Mouse (Mus musculus) heart, postnatal 14 days (tissue): ENCODE measurements around the gene Slc4a5. TPM values are rescaled to one million over a fixed set of nuclear protein-coding genes. Genes with fewer than 3 reads are reported as not detected.
"Not testable (repeated sequence)": the region's sequence is repeated elsewhere in the genome, so short reads cannot be mapped to it uniquely, and the experiment has no call there.

Experiments used
- DNase-seq, 2 experiments: peaks; one replicate each; pipeline ENCODE4 v3.0.0; 2021 to 2022
- intact Hi-C: fragments of 180-260 bp; cut with DNase I; formaldehyde crosslinking; loops from one replicate; pipeline ENCODE4 v1.15.1; 2025
- total RNA-seq, 2 experiments: library from RNA; stranded (reverse); gene quantifications; 2 replicates each; pipeline ENCODE4 v1.2.3; 2021

Gene Slc4a5
- total RNA-seq, 2 experiments from 2014 or later: 0.10 TPM; not detected in 1

GRCm38 (mm10) chr6:83341387-83341786 lies 121.8 kb downstream of the Slc4a5 start:
- no peak for DNase-seq
- intact Hi-C loops: no loop called here

- intact Hi-C loops: no loop called here
- no peak for DNase-seq
Observed at GRCm38 (mm10) chr6:83342957-83343356, 123.3 kb downstream of the Slc4a5 start.

DNA sequence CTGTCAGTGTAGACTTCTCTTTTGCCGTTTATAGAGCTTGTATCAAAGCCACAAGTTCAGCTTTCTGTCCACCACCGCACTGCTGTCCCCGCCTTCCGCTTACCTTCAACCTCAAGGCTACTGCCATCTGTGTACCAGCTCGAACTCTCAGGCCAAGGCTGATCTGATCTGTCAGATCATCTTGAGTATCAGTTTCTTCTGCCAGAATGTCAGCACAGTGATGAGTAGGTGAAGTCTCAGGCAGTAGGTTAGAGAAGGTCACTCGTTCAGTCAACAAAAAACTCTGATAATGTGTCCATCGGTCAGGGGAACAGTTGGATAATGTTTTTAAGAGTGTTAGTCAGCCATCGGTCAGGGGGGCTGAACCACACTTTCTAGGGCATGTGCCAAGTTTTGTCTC lies 125.7 kb downstream of the Slc4a5 start:
- intact Hi-C loops, DNase-seq: not testable (repeated sequence)

DNA sequence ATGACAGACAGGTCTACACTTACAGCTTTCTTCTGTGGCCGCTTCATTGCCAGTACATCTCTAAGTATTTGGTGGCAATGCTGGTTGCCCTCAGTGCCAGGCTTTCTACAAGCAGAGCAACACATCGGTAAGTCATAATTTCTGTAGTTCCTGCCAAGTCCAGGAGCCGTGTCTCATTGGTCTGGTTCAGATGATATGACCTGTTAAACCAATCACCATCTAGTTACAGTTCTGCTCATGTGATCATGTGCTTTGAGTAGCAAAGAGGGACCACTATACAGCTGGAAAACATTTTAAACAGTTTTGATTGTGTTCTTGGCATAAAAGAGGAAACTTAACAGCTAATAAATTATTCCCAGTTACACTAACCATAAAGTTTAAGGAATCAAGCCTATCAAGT lies 128.3 kb downstream of the Slc4a5 start:
- DNase-seq: no peak
- intact Hi-C loops: no loop called here

- no peak for DNase-seq
- intact Hi-C loops: no loop called here
Observed at GRCm38 (mm10) chr6:83348873-83349272, 129.2 kb downstream of the Slc4a5 start, which contains the start of gene Bola3. Bola3 (plus strand) TSS chr6:83349147.

- intact Hi-C loops: no loop called here
- peak; percentile 92 to 95 for DNase-seq
Observed at GRCm38 (mm10) chr6:83349274-83349958, 129.8 kb downstream of the Slc4a5 start.

GRCm38 (mm10) chr6:83350172-83350571 lies 130.5 kb downstream of the Slc4a5 start:
- intact Hi-C loops: loop anchor here (10.0 kb wide), 1 partner anchor 135 kb away; the partner anchor contains the start of gene Slc4a5
- DNase-seq: no peak

GRCm38 (mm10) chr6:83350851-83351405 lies 131.3 kb downstream of the Slc4a5 start:
- intact Hi-C loops: loop anchor here (10.0 kb wide), 1 partner anchor 136 kb away; the partner anchor contains the start of gene Slc4a5
- no peak for DNase-seq

DNA sequence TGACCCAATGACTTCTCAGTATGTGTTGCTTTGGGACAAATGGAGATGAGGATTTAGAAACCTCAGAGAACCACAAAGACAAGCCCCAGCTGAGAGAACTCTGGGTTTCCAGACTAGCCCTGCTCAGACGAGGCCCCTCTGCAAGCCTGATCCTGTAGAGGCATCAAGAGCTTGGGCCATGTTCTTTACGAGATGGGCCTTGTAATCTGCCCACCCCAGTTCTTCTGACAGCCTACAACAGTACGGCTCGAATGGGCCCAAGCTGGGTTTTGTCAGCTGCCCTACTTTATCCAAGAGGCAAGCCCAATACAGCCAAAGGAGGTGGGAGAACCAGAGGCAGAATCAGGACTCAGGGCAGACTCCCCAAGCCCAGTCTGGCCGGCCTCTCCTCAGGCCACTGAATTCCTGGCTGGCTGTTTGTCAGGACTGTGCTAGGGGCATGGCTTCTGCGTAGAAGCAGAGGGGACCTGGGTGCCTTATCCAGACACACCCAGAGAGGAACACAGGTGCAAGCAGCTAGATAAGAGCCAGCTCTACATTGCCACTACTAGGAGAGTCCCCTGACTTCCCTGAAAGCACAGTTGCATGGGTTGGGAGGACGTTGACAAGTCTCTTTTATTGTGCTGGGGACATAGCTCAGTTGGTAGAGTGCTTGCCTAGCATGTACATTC lies 132.0 kb downstream of the Slc4a5 start:
- DNase-seq: no peak
- intact Hi-C loops: loop anchor here (10.0 kb wide), 1 partner anchor 137 kb away; the partner anchor contains the start of gene Slc4a5

DNA sequence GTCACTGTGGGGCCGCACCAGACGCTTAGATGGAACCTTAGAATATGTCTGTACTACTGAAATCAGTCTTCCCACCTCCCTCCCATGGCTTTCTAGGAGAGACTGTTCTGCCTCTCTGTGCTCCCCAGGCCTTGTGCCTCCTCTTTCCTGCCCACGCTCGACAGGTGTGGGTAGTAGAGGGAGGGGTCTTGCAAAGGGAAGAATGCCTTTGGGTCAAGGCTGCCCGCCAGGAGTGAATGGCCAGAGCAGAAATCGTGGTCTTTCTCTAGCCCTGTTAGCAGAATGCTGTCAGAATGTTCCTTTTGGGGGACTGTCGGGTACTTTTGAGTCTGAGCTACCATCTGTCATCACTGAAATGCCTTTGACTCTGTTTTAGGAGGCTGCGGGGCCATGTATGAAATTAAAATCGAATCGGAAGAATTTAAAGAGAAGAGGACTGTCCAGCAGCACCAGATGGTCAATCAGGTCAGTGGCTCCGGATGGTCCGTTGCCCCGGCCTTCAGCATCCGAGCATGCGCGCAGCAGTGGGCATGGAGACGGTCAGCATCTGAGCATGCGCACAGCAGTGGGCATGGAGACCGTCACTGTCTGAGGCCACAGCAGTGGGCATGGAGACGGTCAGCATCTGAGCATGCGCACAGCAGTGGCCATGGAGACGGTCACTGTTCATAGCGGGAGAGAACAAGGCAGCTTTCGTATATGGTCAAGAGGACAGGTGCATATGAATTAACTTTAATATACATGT lies 133.2 kb downstream of the Slc4a5 start:
- no peak for DNase-seq
- intact Hi-C loops: loop anchor here (10.0 kb wide), 1 partner anchor 138 kb away; the partner anchor contains the start of gene Slc4a5

Other genes with a start within 250 kb of the Slc4a5 start
- gene Dok1, start 186.4 kb upstream of the Slc4a5 start, total RNA-seq: 1 to 10 TPM; 3.7 to 4.3 TPM
- 1 to 10 TPM; 3.9 to 4.9 TPM for gene Loxl3, start 185.7 kb upstream of the Slc4a5 start, total RNA-seq
- 10 to 100 TPM; 82.7 to 85.5 TPM for gene Aup1, start 165.3 kb upstream of the Slc4a5 start, total RNA-seq
- gene Htra2, start 164.6 kb upstream of the Slc4a5 start, total RNA-seq: 10 to 100 TPM; 30.2 to 34.6 TPM
- under 1 TPM; 0.57 to 0.61 TPM for gene Dqx1, start 162.0 kb upstream of the Slc4a5 start, total RNA-seq
- gene Tlx2, start 149.5 kb upstream of the Slc4a5 start, total RNA-seq: not detected
- 1 to 10 TPM; 6.7 to 7.8 TPM for gene Pcgf1, start 142.0 kb upstream of the Slc4a5 start, total RNA-seq
- 1 to 10 TPM in 1 of 2 experiments, under 1 TPM in 1; 0.38 to 1.1 TPM for gene Lbx2, start 133.5 kb upstream of the Slc4a5 start, total RNA-seq
- gene Ccdc142, start 118.2 kb upstream of the Slc4a5 start, total RNA-seq: 1 to 10 TPM; 1.0 to 1.8 TPM
- 1 to 10 TPM; 1.4 to 1.6 TPM for gene Gm42688, start 118.2 kb upstream of the Slc4a5 start, total RNA-seq
- gene Mrpl53, start 110.8 kb upstream of the Slc4a5 start, total RNA-seq: 100 to 1,000 TPM; 133 to 136 TPM
- gene Mogs, start 104.3 kb upstream of the Slc4a5 start, total RNA-seq: 10 to 100 TPM; 10.4 to 11.4 TPM
- 10 to 100 TPM; 72.4 to 80.1 TPM for gene Wbp1, start 98.3 kb upstream of the Slc4a5 start, total RNA-seq
- gene Ino80b, start 94.4 kb upstream of the Slc4a5 start, total RNA-seq: 10 to 100 TPM; 14.2 to 15.3 TPM
- 1 to 10 TPM; 6.9 to 8.0 TPM for gene Rtkn, start 84.4 kb upstream of the Slc4a5 start, total RNA-seq
- 1 to 10 TPM; 1.1 to 1.3 TPM for gene Wdr54, start 63.4 kb upstream of the Slc4a5 start, total RNA-seq
- under 1 TPM in 1 of 2 experiments, not detected in 1; 0.26 TPM for gene 1700003E16Rik, start 63.4 kb upstream of the Slc4a5 start, total RNA-seq
- 100 to 1,000 TPM; 121 to 128 TPM for gene Dctn1, start 53.9 kb upstream of the Slc4a5 start, total RNA-seq
- gene Mthfd2, start 106.1 kb downstream of the Slc4a5 start, total RNA-seq: 1 to 10 TPM; 4.4 to 5.9 TPM
- 10 to 100 TPM; 29.3 to 30.0 TPM for gene Mob1a, start 106.2 kb downstream of the Slc4a5 start, total RNA-seq
- gene Bola3, start 129.3 kb downstream of the Slc4a5 start, total RNA-seq: 100 to 1,000 TPM; 297 to 299 TPM
- gene Tet3, start 239.3 kb downstream of the Slc4a5 start, total RNA-seq: 10 to 100 TPM; 46.2 to 49.0 TPM